Mouse (Mus musculus) CD4-positive, CD25-positive, alpha-beta regulatory T cell, adult 4 months (primary cell): ENCODE data around the gene Hist1h4k. TPM values are rescaled to one million over a fixed set of nuclear protein-coding genes. Genes with fewer than 3 reads are reported as not detected.
A peak's percentile ranks its signal among the peaks of the same experiment; 100 is the strongest.
"Not testable (repeated sequence)": the region's sequence is repeated elsewhere in the genome, so short reads cannot be mapped to it uniquely, and the experiment has no call there.

Experiments used
- ATAC-seq: one replicate; pipeline ENCODE4 v1.8.0; 2017
- polyA plus RNA-seq, 2 experiments: library from polyadenylated mRNA; unstranded; fragments of 100-300 nt; shearing (Covaris generic); gene quantifications; one replicate each; pipeline ENCODE4 v1.2.1; 2017

Hist1h4k gene
- polyA plus RNA-seq, result 10 to 100 TPM in 1 of 2 experiments, 1 to 10 TPM in 1; 8.2 to 16.8 TPM

- peak; percentile 52 for ATAC-seq
These were observed at the start of gene Hist1h4k for GRCm38 (mm10) chr13:21750159-21751017. Gene Hist1h4k, minus strand, starts transcription at chr13:21750505.

GRCm38 (mm10) chr13:21797163-21797562, 46.9 kb upstream of the Hist1h4k start:
- ATAC-seq, result peak; percentile 53

- ATAC-seq, result no peak
These were observed 45.3 kb upstream of the Hist1h4k start for GRCm38 (mm10) chr13:21795584-21795983.

GRCm38 (mm10) chr13:21790601-21791283, 40.4 kb upstream of the Hist1h4k start:
- no peak for ATAC-seq

- no peak for ATAC-seq
These were observed 39.6 kb upstream of the Hist1h4k start for GRCm38 (mm10) chr13:21789925-21790324.

GRCm38 (mm10) chr13:21787760-21788593, 37.7 kb upstream of the Hist1h4k start:
- ATAC-seq, result no peak

- peak; percentile 90 for ATAC-seq
These were observed 36.8 kb upstream of the Hist1h4k start, which contains the start of the genes Hist1h2an and Hist1h2bp for GRCm38 (mm10) chr13:21786899-21787629. Gene Hist1h2an, minus strand, starts transcription at chr13:21787218. Gene Hist1h2bp, plus strand, starts transcription at chr13:21787461.

- no peak for ATAC-seq
These were observed 36.0 kb upstream of the Hist1h4k start for GRCm38 (mm10) chr13:21786189-21786898.

GRCm38 (mm10) chr13:21784311-21784710, 34.0 kb upstream of the Hist1h4k start:
- ATAC-seq, result no peak

GRCm38 (mm10) chr13:21783734-21784161, 33.4 kb upstream of the Hist1h4k start:
- ATAC-seq, result no peak

- peak; percentile 62 for ATAC-seq
These were observed 32.9 kb upstream of the Hist1h4k start, which contains the start of gene Hist1h3i for GRCm38 (mm10) chr13:21783255-21783617. Gene Hist1h3i, minus strand, starts transcription at chr13:21783370.

GRCm38 (mm10) chr13:21782361-21783254, 32.3 kb upstream of the Hist1h4k start:
- not testable (repeated sequence) for ATAC-seq

- no peak for ATAC-seq
These were observed 31.3 kb upstream of the Hist1h4k start for GRCm38 (mm10) chr13:21781639-21782038.

- no peak for ATAC-seq
These were observed 30.8 kb upstream of the Hist1h4k start for GRCm38 (mm10) chr13:21781021-21781555.

- ATAC-seq, result peak; percentile 6
These were observed 29.7 kb upstream of the Hist1h4k start, which contains the start of gene Hist1h1b for GRCm38 (mm10) chr13:21779767-21780731. Gene Hist1h1b, minus strand, starts transcription at chr13:21780625.

- ATAC-seq, result peak; percentile 87
These were observed 28.8 kb upstream of the Hist1h4k start for GRCm38 (mm10) chr13:21778814-21779766.

- ATAC-seq, result no peak
These were observed 5.4 kb upstream of the Hist1h4k start for GRCm38 (mm10) chr13:21755707-21756106.
